Mouse (Mus musculus) inflammation-experienced regulatory T-cells (primary cell): ENCODE data around the gene Cacnb2. TPM values are rescaled to one million over a fixed set of nuclear protein-coding genes. Genes with fewer than 3 reads are reported as not detected.

ENCODE experiments used
- polyA plus RNA-seq, 2 experiments: library from polyadenylated mRNA; unstranded; fragments of 100-300 nt; shearing (Covaris generic); gene quantifications; one replicate each; pipeline ENCODE4 v1.2.1; 2017

Gene Cacnb2
- polyA plus RNA-seq = 1 to 10 TPM in 1 of 2 experiments, under 1 TPM in 1; 0.34 to 1.1 TPM

DNA sequence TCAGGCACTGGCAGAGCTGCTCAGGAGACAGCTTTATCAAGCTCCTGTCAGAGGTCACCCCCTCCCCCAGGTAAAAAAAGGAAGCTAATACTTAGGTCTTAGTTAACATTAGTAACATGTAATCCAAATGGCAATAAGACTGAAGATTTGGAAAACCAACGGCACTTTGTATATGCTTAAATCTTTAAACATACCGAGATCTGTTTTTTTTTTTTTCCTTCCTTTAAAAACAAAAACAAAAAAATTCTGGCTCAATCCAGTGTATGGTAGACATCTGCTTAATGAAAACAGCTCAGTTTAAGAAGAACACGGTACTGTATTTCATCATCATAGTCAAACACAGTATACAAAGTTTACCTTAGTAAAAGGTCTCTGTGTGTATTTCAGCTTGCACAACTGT is at the start of gene Cacnb2:
TSS of gene Cacnb2 (plus strand) at position 301 of the 400 bp plus-strand sequence.

Other genes starting within 250 kb of the Cacnb2 start
- gene Slc39a12, start 214.8 kb upstream of the Cacnb2 start, polyA plus RNA-seq = under 1 TPM in 1 of 2 experiments, not detected in 1; 0.11 TPM